Mouse (Mus musculus): ENCODE results near the gene Slc44a2. TPM values are rescaled to one million over a fixed set of nuclear protein-coding genes. Genes with fewer than 3 reads are reported as not detected.

The Slc44a2 gene
- polyA plus RNA-seq, 1 experiment from 2014 or later, result 103 TPM

DNA sequence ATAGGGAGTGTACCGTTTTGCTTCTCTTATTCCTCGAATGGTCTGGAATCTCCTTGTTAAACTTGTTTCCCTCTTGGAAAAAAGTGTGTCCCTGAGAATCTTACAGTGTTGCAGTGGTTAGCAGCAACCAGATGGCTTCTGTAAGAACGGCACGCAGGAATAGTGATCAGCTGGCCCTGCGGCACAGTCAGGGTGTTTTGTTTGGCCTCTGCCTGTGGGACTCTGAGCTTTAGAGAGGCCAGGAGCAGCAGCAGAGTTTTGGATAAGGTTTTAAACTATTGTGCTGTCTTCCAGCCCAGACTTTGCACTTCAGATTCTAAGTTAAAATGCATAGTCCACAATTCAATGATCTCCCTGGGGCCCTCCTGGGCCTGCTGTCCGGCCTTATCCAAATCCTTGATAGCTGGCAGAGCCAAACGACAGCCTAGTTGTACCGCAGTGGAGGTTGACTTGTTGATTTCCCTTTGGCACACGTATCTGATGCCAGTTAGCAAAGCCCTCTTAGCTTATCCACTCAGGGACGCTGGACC, 72.2 kb downstream of the Slc44a2 start:
- Histone ChIP-seq H3K36me3 (peaks cover 99% of the 10 kb centered on the region), H3K4me1 (replicated peaks) (no peaks in the 10 kb centered on the region), H3K9me3 (no peaks in the 10 kb centered on the region), H3K9ac (replicated peaks) (no peak overlapping the region), H3K27ac (no peak overlapping the region), H3K4me3 (replicated peaks) (no peak overlapping the region), H3K27me3 (no peaks in the 10 kb centered on the region), H3K4me2 (no peak overlapping the region)
- WGBS, result 87% methylated on average over 10 of the region's 10 CpGs
- ATAC-seq (ENCODE audit: insufficient number of reproducible peaks, insufficient read depth, low FRiP score, low TSS enrichment, low read depth), result no peak

DNA sequence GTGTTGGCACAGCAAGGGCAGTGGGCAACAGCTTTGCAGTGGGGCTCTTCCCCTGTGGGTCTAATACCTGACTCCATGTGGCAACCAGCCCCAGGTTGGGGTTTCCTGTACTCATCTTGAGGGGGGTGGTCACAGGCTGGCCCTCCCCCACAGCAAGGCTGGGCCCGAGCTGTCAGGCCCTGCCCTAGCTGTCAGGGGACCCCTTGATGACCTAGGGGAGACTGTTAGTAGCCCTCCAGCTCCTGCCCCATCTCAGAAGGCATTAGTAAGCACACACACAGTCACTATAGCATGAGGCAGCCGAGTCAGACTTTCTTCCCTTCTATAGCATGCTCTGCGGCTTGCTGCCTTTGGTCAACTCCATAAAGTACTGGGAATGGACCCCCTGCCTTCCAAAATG, 75.2 kb downstream of the Slc44a2 start:
- 92% methylated on average over 3 of the region's 3 CpGs for WGBS
- Histone ChIP-seq H3K9me3 (no peaks in the 10 kb centered on the region), H3K4me2 (no peak overlapping the region), H3K36me3 (peaks cover 99% of the 10 kb centered on the region), H3K9ac (replicated peaks) (no peak overlapping the region), H3K4me1 (replicated peaks) (no peaks in the 10 kb centered on the region), H3K4me3 (replicated peaks) (no peak overlapping the region), H3K27me3 (no peaks in the 10 kb centered on the region), H3K27ac (no peak overlapping the region)
- ATAC-seq (ENCODE audit: insufficient number of reproducible peaks, insufficient read depth, low FRiP score, low TSS enrichment, low read depth), result no peak

DNA sequence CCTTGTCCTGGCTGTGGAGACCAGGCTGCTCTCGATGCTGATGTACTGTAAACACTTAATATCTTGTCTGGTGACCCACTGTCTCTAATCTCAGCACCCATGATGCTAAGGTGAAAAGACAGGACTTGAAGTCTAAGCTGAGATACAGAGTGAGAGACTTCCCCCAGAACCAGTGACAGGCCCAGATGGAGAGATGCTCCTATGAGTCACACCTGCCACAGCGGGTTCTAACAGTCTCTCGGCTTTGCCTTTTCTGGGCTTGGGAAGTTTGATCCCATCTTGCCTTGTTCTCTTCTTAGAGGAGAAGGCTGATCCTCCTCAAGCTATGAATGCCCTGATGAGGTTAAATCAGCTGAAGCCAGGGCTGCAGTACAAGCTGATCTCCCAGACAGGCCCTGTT, 76.7 kb downstream of the Slc44a2 start:
- 95% methylated on average over 3 of the region's 3 CpGs for WGBS
- peaks cover 99% of the 10 kb centered on the region for H3K36me3 ChIP-seq
- H3K4me2 ChIP-seq, result no peak overlapping the region

DNA sequence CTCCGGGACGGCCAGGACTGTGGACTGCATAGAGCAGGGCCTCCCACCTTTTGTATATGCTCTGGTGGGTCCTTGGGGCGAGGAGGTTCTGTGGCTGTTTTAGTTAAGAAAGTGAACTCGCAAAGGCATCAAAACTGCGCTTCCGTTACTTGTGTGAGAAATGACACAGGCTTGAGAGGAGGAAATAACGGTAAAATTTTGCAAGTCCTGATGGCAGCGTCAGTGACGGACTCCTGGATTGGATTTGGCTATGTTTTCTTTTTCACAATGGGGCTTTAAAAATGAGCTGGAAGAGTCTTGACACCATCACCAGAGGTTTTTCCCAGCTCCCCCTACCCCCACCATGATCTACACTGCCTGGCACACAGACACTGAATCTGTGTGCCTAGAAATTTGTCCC, 80.5 kb downstream of the Slc44a2 start:
- Histone ChIP-seq H3K4me3 (replicated peaks) (no peak overlapping the region), H3K4me2 (no peak overlapping the region), H3K9ac (replicated peaks) (no peak overlapping the region), H3K9me3 (no peaks in the 10 kb centered on the region), H3K4me1 (replicated peaks) (no peaks in the 10 kb centered on the region), H3K27me3 (no peaks in the 10 kb centered on the region), H3K27ac (no peak overlapping the region), H3K36me3 (peaks cover 99% of the 10 kb centered on the region)
- no peak for ATAC-seq (ENCODE audit: insufficient number of reproducible peaks, insufficient read depth, low FRiP score, low TSS enrichment, low read depth)
- 95% methylated on average over 9 of the region's 9 CpGs for WGBS

More for the DNA sequence above, 76.7 kb downstream of the Slc44a2 start:
- Histone ChIP-seq H3K27ac (no peak overlapping the region), H3K9me3 (no peaks in the 10 kb centered on the region), H3K9ac (replicated peaks) (no peak overlapping the region), H3K4me3 (replicated peaks) (no peak overlapping the region), H3K4me1 (replicated peaks) (no peaks in the 10 kb centered on the region), H3K27me3 (no peaks in the 10 kb centered on the region)
- ATAC-seq (ENCODE audit: insufficient number of reproducible peaks, insufficient read depth, low FRiP score, low TSS enrichment, low read depth), result no peak

DNA sequence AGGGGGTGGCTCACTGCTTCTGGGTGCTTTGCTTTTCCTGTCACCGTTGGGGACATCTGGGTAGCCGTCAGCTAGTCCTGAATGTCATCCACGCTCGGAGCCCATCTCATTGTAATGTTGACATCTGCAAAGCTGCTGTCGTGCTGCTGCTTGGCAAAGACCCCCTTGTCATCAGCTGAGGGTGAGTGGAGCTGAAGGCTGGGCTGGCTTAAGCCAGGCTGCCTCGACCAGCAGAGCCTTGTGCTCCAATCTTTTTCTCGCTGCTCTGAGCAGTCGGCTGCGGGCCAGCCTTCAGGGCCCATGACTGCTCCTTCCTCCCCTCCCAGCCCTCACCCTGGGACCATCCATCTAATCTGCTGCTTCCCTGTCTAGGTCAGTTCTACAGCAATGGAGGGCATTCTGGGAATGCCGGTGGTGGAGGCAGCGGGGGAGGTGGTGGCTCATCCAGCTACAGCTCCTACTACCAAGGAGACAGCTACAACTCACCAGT, 82.3 kb downstream of the Slc44a2 start:
- peaks cover 95% of the 10 kb centered on the region for H3K36me3 ChIP-seq
- 89% methylated on average over 11 of the region's 11 CpGs for WGBS
- no peak overlapping the region for H3K27ac ChIP-seq
- H3K9ac ChIP-seq (replicated peaks), result no peak overlapping the region
- H3K27me3 ChIP-seq, result no peaks in the 10 kb centered on the region
- no peak overlapping the region for H3K4me2 ChIP-seq
- H3K9me3 ChIP-seq, result no peaks in the 10 kb centered on the region
- H3K4me1 ChIP-seq (replicated peaks), result no peaks in the 10 kb centered on the region
- no peak for ATAC-seq (ENCODE audit: insufficient number of reproducible peaks, insufficient read depth, low FRiP score, low TSS enrichment, low read depth)
- H3K4me3 ChIP-seq (replicated peaks), result no peak overlapping the region

DNA sequence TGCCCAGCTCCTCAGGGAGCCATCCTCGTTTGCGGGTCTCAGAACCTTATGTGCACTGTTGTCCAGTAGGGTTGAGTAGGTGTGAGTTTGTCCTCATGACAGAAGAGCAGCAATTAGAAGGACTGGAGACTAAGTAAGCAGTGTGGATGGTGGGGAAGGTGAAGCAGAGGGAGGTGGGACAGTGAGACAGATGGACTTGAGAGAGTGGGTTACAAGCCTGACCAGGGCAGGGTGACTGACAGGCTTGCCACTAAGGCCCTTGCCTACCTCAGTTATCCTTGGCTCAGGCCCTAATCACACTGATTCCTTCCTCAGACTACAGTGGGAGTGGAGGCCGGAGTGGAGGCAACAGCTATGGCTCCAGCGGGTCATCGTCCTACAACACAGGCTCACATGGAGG, 83.2 kb downstream of the Slc44a2 start:
- Histone ChIP-seq H3K36me3 (peaks cover 86% of the 10 kb centered on the region), H3K9me3 (no peaks in the 10 kb centered on the region), H3K4me3 (replicated peaks) (no peak overlapping the region), H3K27ac (no peak overlapping the region), H3K4me2 (no peak overlapping the region), H3K27me3 (no peaks in the 10 kb centered on the region), H3K9ac (replicated peaks) (no peak overlapping the region), H3K4me1 (replicated peaks) (no peaks in the 10 kb centered on the region)
- WGBS, result 97% methylated on average over 5 of the region's 5 CpGs
- no peak for ATAC-seq (ENCODE audit: insufficient number of reproducible peaks, insufficient read depth, low FRiP score, low TSS enrichment, low read depth)

Other genes starting within 250 kb of the Slc44a2 start
- 1.2 and 1.3 TPM in 2 replicates for gene Gm49373, start 247.6 kb upstream of the Slc44a2 start, polyA plus RNA-seq (2016; fragmentation: Nextera tagmentation; extraction: Ambion mirVana)
- 52.4 and 56.7 TPM in 2 replicates for gene Fdx1l, start 247.1 kb upstream of the Slc44a2 start, polyA plus RNA-seq (2016; fragmentation: Nextera tagmentation; extraction: Ambion mirVana)
- gene Gm38431, start 228.7 kb upstream of the Slc44a2 start, polyA plus RNA-seq (2016; fragmentation: Nextera tagmentation; extraction: Ambion mirVana), result 2.8 and 4.2 TPM in 2 replicates
- 60.8 and 77.0 TPM in 2 replicates for gene Raver1, start 228.7 kb upstream of the Slc44a2 start, polyA plus RNA-seq (2016; fragmentation: Nextera tagmentation; extraction: Ambion mirVana)
- 15.0 and 16.1 TPM in 2 replicates for gene Tyk2, start 189.5 kb upstream of the Slc44a2 start, polyA plus RNA-seq (2016; fragmentation: Nextera tagmentation; extraction: Ambion mirVana)
- gene Cdc37, start 170.7 kb upstream of the Slc44a2 start, polyA plus RNA-seq (2016; fragmentation: Nextera tagmentation; extraction: Ambion mirVana), result 338 and 357 TPM in 2 replicates
- 4.8 and 5.6 TPM in 2 replicates for gene Pde4a, start 155.0 kb upstream of the Slc44a2 start, polyA plus RNA-seq (2016; fragmentation: Nextera tagmentation; extraction: Ambion mirVana)
- gene Keap1, start 81.3 kb upstream of the Slc44a2 start, polyA plus RNA-seq (2016; fragmentation: Nextera tagmentation; extraction: Ambion mirVana), result 64.7 and 65.2 TPM in 2 replicates
- gene S1pr5, start 72.3 kb upstream of the Slc44a2 start, polyA plus RNA-seq (2016; fragmentation: Nextera tagmentation; extraction: Ambion mirVana), result 0.31 and 0.63 TPM in 2 replicates
- 29.8 and 34.9 TPM in 2 replicates for gene Atg4d, start 55.4 kb upstream of the Slc44a2 start, polyA plus RNA-seq (2016; fragmentation: Nextera tagmentation; extraction: Ambion mirVana)
- gene Kri1, start 32.7 kb upstream of the Slc44a2 start, polyA plus RNA-seq (2016; fragmentation: Nextera tagmentation; extraction: Ambion mirVana), result 18.1 and 22.2 TPM in 2 replicates
- gene Cdkn2d, start 29.3 kb upstream of the Slc44a2 start, polyA plus RNA-seq (2016; fragmentation: Nextera tagmentation; extraction: Ambion mirVana), result 46.1 and 46.9 TPM in 2 replicates
- gene Ap1m2, start 8.4 kb upstream of the Slc44a2 start, polyA plus RNA-seq (2016; fragmentation: Nextera tagmentation; extraction: Ambion mirVana), result 9.0 and 9.5 TPM in 2 replicates
- gene Ilf3, start 47.2 kb downstream of the Slc44a2 start, polyA plus RNA-seq (2016; fragmentation: Nextera tagmentation; extraction: Ambion mirVana), result 312 and 313 TPM in 2 replicates
- gene Qtrt1, start 91.1 kb downstream of the Slc44a2 start, polyA plus RNA-seq (2016; fragmentation: Nextera tagmentation; extraction: Ambion mirVana), result 46.4 and 48.4 TPM in 2 replicates
- gene Dnm2, start 104.2 kb downstream of the Slc44a2 start, polyA plus RNA-seq (2016; fragmentation: Nextera tagmentation; extraction: Ambion mirVana), result 76.6 and 78.4 TPM in 2 replicates
- 108 and 117 TPM in 2 replicates for gene Tmed1, start 189.6 kb downstream of the Slc44a2 start, polyA plus RNA-seq (2016; fragmentation: Nextera tagmentation; extraction: Ambion mirVana)
- gene AB124611, start 205.5 kb downstream of the Slc44a2 start, polyA plus RNA-seq (2016; fragmentation: Nextera tagmentation; extraction: Ambion mirVana), result 3.4 and 3.9 TPM in 2 replicates
- gene Carm1, start 226.2 kb downstream of the Slc44a2 start, polyA plus RNA-seq (2016; fragmentation: Nextera tagmentation; extraction: Ambion mirVana), result 72.3 and 82.4 TPM in 2 replicates

Data from limb, embryonic 12.5 days (tissue).